Mouse (Mus musculus): ENCODE measurements around the gene Pde3b. TPM values are rescaled to one million over a fixed set of nuclear protein-coding genes. Genes with fewer than 3 reads are reported as not detected.
"Not testable (repeated sequence)": the region's sequence is repeated elsewhere in the genome, so short reads cannot be mapped to it uniquely, and the experiment has no call there.

Gene Pde3b
- total and polyA plus RNA-seq, 3 experiments: 0.12 to 14.7 (median 0.82) TPM

DNA sequence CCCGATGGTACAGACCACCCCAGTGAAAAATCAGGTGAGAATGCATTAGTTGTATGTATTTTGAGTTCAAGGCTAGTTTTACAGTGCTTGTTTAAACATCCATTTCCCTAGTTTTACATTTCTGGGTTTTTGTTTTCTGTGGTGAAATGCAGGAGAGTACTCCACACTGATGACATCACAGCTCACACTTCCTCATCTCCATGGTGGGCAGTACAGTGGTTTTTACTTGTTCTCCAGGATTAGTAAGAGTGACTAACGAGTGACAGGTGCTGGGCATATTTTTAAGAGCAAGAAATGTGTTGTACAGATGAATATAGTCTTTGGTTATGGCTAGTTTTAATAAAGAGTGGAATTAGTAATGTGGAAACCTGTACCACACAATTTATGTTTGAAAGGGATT, 93.8 kb downstream of the Pde3b start:
- no peaks in the 10 kb centered on the region for H3K9me3 ChIP-seq (replicated peaks)
- H3K4me1 ChIP-seq (ENCODE audit: insufficient read depth, low read depth, low read length): peaks cover 4% of the 10 kb centered on the region; the same call in 1 of the 2 replicates
- H3K4me3 ChIP-seq (ENCODE audit: low read depth, low read length): no peak overlapping the region
- DNase-seq (ENCODE audit: low spot score) (no peak), ATAC-seq (ENCODE audit: extremely low read depth, insufficient number of reproducible peaks, low FRiP score, poor library complexity, severe bottlenecking) (no peak)
- no peaks in the 10 kb centered on the region for H3K27me3 ChIP-seq (ENCODE audit: insufficient read depth, low read length)
- H3K36me3 ChIP-seq (replicated peaks): no peaks in the 10 kb centered on the region
- TF ChIP-seq TAL1 (conservative IDR thresholded peaks at IDR 0.05; ENCODE audit: low read depth, low read length): no peak
- no peak for TF ChIP-seq GATA2 (IDR thresholded peaks at IDR 0.05; ENCODE audit: borderline replicate concordance, low read depth, low read length)
- TF ChIP-seq GATA1 (IDR thresholded peaks at IDR 0.05; ENCODE audit: borderline replicate concordance, low read length): no peak
- no peak for TF ChIP-seq CTCF (IDR thresholded peaks at IDR 0.05; ENCODE audit: low read depth, low read length)
- no peak for TF ChIP-seq POLR2AphosphoS5 (IDR thresholded peaks at IDR 0.05; ENCODE audit: insufficient replicate concordance, low read depth, low read length)

DNA sequence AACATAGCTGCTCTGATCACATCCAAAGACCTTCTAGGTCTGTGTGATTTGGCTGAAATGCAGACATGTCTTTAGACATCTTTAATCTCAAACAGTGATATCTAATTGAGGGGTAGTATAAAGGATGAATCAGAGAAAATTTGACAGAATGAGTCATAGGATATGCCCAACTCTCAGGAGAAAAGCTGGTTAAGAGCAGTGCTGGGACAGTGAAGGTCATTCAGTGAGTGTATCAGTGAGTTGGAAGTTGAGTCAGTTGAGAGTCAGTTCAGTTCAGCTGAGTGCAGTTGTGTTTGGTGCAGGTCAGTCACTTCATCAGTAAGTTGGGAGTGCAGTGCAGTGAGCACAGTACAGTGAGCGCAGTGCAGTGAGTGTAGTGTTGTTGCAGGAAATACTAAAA, 105.0 kb downstream of the Pde3b start:
- no peaks in the 10 kb centered on the region for H3K36me3 ChIP-seq (replicated peaks)
- ATAC-seq (ENCODE audit: extremely low read depth, insufficient number of reproducible peaks, low FRiP score, poor library complexity, severe bottlenecking): no peak
- no peak overlapping the region for H3K4me3 ChIP-seq (ENCODE audit: low read depth, low read length)
- peaks cover 2% of the 10 kb centered on the region; the same call in 1 of the 2 replicates for H3K4me1 ChIP-seq (ENCODE audit: insufficient read depth, low read depth, low read length)
- 0 out of 2 replicates have a peak, but pooled peaks cover 2% of the 10 kb centered on the region for H3K27me3 ChIP-seq (ENCODE audit: insufficient read depth, low read length)
- no peak for DNase-seq (ENCODE audit: low spot score)
- TF ChIP-seq GATA2 (IDR thresholded peaks at IDR 0.05; ENCODE audit: borderline replicate concordance, low read depth, low read length): no peak
- TF ChIP-seq TAL1 (conservative IDR thresholded peaks at IDR 0.05; ENCODE audit: low read depth, low read length): no peak
- TF ChIP-seq GATA1 (IDR thresholded peaks at IDR 0.05; ENCODE audit: borderline replicate concordance, low read length): no peak
- no peak for TF ChIP-seq POLR2AphosphoS5 (IDR thresholded peaks at IDR 0.05; ENCODE audit: insufficient replicate concordance, low read depth, low read length)
- no peak for TF ChIP-seq CTCF (IDR thresholded peaks at IDR 0.05; ENCODE audit: low read depth, low read length)
- H3K9me3 ChIP-seq (replicated peaks): no peaks in the 10 kb centered on the region

DNA sequence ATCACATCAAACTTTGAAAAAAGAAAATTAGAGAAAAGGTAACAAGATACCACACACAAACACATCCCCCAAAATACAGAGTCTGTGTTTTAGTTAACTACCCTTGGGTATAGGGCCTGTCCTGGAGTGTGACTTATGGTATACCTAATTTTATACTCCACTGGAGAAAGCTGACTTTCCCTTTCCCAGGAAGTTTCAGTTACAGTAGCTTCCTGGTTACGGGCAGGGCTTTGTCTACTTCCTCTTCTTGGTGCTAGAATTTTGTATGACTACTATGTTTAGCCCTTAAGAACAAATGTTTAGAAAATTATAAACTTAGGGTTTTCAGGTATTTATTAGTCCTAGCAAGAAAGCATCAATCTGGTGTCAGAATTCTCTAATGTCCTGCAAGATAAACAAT, 111.2 kb downstream of the Pde3b start:
- Histone ChIP-seq H3K36me3 (replicated peaks) (no peaks in the 10 kb centered on the region), H3K4me1 (ENCODE audit: insufficient read depth, low read depth, low read length) (no peaks in the 10 kb centered on the region; the same call in none of the 2 replicates), H3K9me3 (replicated peaks) (no peaks in the 10 kb centered on the region), H3K4me3 (ENCODE audit: low read depth, low read length) (no peak overlapping the region), H3K27me3 (ENCODE audit: insufficient read depth, low read length) (no peaks in the 10 kb centered on the region; the same call in 1 of the 2 replicates)
- TF ChIP-seq POLR2AphosphoS5 (IDR thresholded peaks at IDR 0.05; ENCODE audit: insufficient replicate concordance, low read depth, low read length): no peak
- TF ChIP-seq GATA2 (IDR thresholded peaks at IDR 0.05; ENCODE audit: borderline replicate concordance, low read depth, low read length): no peak
- TF ChIP-seq CTCF (IDR thresholded peaks at IDR 0.05; ENCODE audit: low read depth, low read length): no peak
- no peak for TF ChIP-seq TAL1 (conservative IDR thresholded peaks at IDR 0.05; ENCODE audit: low read depth, low read length)
- DNase-seq (ENCODE audit: low spot score): no peak
- no peak for ATAC-seq (ENCODE audit: extremely low read depth, insufficient number of reproducible peaks, low FRiP score, poor library complexity, severe bottlenecking)

DNA sequence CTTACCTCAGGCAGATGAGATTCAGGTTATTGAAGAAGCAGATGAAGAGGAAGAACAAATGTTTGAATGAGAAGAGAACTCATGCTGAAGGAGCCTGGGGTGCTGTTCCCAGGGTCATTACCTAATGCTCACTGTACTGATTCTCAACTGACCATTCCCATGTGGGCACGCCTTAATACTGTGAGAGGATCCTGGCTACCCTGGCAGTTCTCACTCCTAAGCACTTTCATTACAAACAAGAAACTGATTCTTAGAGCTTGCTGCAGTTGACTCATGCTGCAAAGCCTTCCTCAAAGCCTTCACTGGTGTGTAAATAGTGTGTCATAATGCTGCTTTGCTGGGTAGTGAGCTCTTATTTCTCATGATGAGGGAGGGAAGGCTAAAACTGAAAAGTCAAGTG, 121.1 kb downstream of the Pde3b start:
- no peaks in the 10 kb centered on the region for H3K9me3 ChIP-seq (replicated peaks)
- ATAC-seq (ENCODE audit: extremely low read depth, insufficient number of reproducible peaks, low FRiP score, poor library complexity, severe bottlenecking) (no peak), DNase-seq (ENCODE audit: low spot score) (no peak)
- H3K4me3 ChIP-seq (ENCODE audit: low read depth, low read length): no peak overlapping the region
- H3K27me3 ChIP-seq (ENCODE audit: insufficient read depth, low read length): peaks cover 8% of the 10 kb centered on the region; the same call in 1 of the 2 replicates
- no peaks in the 10 kb centered on the region for H3K36me3 ChIP-seq (replicated peaks)
- TF ChIP-seq GATA2 (IDR thresholded peaks at IDR 0.05; ENCODE audit: borderline replicate concordance, low read depth, low read length): no peak
- no peak for TF ChIP-seq GATA1 (IDR thresholded peaks at IDR 0.05; ENCODE audit: borderline replicate concordance, low read length)
- no peaks in the 10 kb centered on the region; the same call in 1 of the 2 replicates for H3K4me1 ChIP-seq (ENCODE audit: insufficient read depth, low read depth, low read length)

DNA sequence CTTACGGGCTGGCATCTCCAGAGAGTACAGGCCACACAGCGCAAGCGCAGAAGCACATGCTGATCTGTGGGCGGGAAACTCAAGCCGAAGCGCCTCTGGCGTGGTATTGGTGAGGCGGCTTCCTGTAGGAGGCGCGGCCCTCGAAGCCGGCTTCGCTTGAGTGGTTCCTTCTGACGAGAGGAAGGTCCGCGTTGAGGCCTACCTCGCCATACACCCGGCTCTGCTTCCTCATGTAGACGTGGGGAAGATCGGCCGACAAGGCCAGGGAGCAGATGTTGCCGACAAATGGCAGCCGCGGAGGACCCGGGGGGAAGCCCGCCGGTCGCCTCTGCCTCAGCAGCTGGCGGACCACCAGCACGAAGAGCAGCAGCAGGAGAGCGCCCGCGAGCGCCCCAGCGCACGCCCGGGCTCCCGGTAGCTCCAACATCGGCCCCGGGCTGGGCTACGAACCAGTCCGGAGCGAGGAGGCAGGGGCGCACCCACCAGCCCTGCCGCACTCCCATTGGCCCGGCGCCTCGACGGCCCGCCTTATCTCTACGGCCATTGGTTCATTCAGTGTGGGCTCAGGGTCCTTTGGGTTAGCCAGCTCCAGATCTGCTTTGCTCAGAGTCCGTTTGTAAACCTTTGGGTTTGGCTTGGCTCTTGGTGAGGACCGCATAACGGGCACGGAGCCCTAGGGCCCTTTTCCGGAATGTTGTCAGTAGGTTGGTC, 147.6 kb downstream of the Pde3b start, which contains the start of gene Cyp2r1:
Gene Cyp2r1, minus strand, starts transcription at position 442 of the 711 bp plus-strand sequence.
- Histone ChIP-seq H3K4me1 (ENCODE audit: insufficient read depth, low read depth, low read length) (no peaks in the 10 kb centered on the region), H3K36me3 (replicated peaks) (no peaks in the 10 kb centered on the region), H3K27me3 (ENCODE audit: insufficient read depth, low read length) (peaks cover 7% of the 10 kb centered on the region), H3K4me3 (ENCODE audit: low read depth, low read length) (0 out of 2 replicates have a peak within 1 kb of the TSS, but pooled peaks have one; percentile 19), H3K9me3 (replicated peaks) (peaks cover 8% of the 10 kb centered on the region)
- ATAC-seq (ENCODE audit: extremely low read depth, insufficient number of reproducible peaks, low FRiP score, poor library complexity, severe bottlenecking) (no peak), DNase-seq (ENCODE audit: low spot score) (no peak)
- TF ChIP-seq POLR2AphosphoS5 (IDR thresholded peaks at IDR 0.05; ENCODE audit: insufficient replicate concordance, low read depth, low read length) (no peak), TAL1 (conservative IDR thresholded peaks at IDR 0.05; ENCODE audit: low read depth, low read length) (no peak), CTCF (IDR thresholded peaks at IDR 0.05; ENCODE audit: low read depth, low read length) (no peak), GATA1 (IDR thresholded peaks at IDR 0.05; ENCODE audit: borderline replicate concordance, low read length) (no peak), GATA2 (IDR thresholded peaks at IDR 0.05; ENCODE audit: borderline replicate concordance, low read depth, low read length) (no peak)

DNA sequence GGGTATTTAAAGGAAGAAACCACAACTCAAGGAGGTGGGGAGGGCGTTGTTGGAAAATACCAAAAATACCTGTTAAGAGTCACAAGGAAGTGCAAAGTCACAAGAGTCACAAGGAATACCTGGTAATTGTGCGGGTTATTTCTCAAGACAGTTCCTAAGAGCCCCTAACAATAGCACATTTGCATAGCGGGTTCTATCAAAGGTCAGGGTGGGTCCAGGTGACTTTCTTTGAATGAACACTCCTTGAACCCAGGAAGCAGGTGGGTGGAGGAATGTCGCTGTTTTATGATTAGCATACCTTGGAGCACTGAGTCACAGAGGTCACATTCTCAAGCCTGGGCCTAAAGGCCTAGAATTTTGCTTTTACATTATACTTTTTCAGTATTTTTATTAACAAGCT, 158.8 kb downstream of the Pde3b start:
- peaks cover 17% of the 10 kb centered on the region for H3K4me1 ChIP-seq (ENCODE audit: insufficient read depth, low read depth, low read length)
- not testable (repeated sequence) for DNase-seq (ENCODE audit: low spot score); H3K4me3 ChIP-seq (ENCODE audit: low read depth, low read length); ATAC-seq (ENCODE audit: extremely low read depth, insufficient number of reproducible peaks, low FRiP score, poor library complexity, severe bottlenecking); H3K36me3 ChIP-seq (replicated peaks); H3K27me3 ChIP-seq (ENCODE audit: insufficient read depth, low read length); H3K9me3 ChIP-seq (replicated peaks)

Data from G1E (cell line).